Mouse (Mus musculus): ENCODE data around the gene Drosha. TPM values are rescaled to one million over a fixed set of nuclear protein-coding genes. Genes with fewer than 3 reads are reported as not detected.
"Not testable (repeated sequence)": the region's sequence is repeated elsewhere in the genome, so short reads cannot be mapped to it uniquely, and the experiment has no call there.

Gene Drosha
- polyA plus RNA-seq, 1 experiment: 14.4 TPM

DNA sequence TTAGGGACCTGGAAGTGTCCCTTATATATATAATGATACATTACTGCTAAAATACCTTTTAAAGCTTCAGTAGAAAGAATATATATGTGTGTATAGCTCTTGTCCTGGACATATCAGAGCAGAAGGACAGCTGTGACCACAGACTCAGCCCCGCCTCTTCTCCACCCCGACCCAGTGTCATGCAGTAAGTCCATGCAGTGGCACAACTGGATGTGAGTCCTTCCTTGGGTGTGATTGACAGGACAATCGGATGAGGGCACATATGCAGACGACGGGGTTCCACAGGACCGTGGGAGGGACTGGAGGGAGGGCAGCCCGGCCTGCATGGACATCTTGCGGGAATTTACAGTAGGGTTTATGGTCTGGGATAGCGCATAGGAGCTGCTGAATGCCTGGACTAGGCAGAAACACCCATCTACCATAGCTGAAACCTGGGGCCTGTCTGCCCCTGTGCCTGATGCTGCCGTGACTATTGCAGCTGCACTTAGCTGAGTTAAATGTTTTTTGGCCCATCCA, 111.7 kb downstream of the Drosha start:
- Histone ChIP-seq H3K27me3 (ENCODE audit: control insufficient read depth, insufficient read depth, low read length) (no peaks in the 10 kb centered on the region), H3K27ac (ENCODE audit: control insufficient read depth, insufficient read depth, low read depth, low read length) (no peak overlapping the region)
- TF ChIP-seq CTCF (IDR thresholded peaks at IDR 0.05; ENCODE audit: control insufficient read depth, insufficient read depth, insufficient replicate concordance, low read depth, low read length) (no peak), POLR2A (IDR thresholded peaks at IDR 0.05; ENCODE audit: control insufficient read depth, low read depth, low read length) (no peak)

DNA sequence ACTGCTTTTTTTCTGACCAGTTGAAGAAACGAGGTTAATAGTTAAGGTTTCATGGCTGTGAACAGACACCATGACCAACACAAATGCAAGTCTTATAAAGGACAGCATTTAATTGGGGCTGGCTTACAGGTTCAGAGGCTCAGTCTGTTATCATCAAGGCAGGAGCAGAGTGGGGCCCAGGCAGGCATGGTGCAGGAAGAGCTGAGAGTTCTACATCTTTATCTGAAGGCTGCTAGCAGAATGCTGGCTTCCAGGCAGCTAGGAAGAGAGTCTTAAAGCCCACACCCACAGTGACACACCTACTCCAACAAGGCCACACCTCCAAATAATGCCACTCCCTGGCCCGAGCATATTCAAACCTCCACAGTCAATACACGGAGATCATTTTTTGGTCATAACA, 112.7 kb downstream of the Drosha start:
- not testable (repeated sequence) for H3K4me3 ChIP-seq (ENCODE audit: control insufficient read depth, low read depth, low read length); H3K4me1 ChIP-seq (ENCODE audit: control insufficient read depth, insufficient read depth, low read length); H3K27me3 ChIP-seq (ENCODE audit: control insufficient read depth, insufficient read depth, low read length); H3K27ac ChIP-seq (ENCODE audit: control insufficient read depth, insufficient read depth, low read depth, low read length); H3K36me3 ChIP-seq (ENCODE audit: control insufficient read depth, insufficient read depth, low read length)

More for the DNA sequence above, 111.7 kb downstream of the Drosha start:
- H3K4me3 ChIP-seq (ENCODE audit: control insufficient read depth, low read depth, low read length): no peak overlapping the region
- H3K4me1 ChIP-seq (ENCODE audit: control insufficient read depth, insufficient read depth, low read length): no peaks in the 10 kb centered on the region
- H3K36me3 ChIP-seq (ENCODE audit: control insufficient read depth, insufficient read depth, low read length): no peaks in the 10 kb centered on the region

DNA sequence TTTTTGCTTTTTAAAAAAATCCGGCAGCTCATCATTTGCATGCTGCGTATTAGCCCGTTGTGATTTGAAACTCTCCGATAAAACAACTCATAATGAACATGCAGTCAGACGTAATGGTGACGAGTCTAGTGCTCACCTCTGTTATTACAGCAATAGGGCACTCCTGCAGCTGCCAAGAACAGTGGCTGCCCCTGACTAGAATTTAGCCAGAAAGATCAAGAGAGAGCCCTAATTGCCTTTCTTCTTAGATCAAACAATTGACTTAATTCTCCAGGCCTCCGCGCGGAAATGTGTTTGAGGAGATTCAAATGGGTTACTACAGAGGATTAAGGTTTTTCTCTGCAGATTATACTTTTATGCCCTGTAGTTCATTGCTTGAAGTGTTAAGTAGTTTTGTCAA, 116.5 kb downstream of the Drosha start:
- no peaks in the 10 kb centered on the region for H3K27me3 ChIP-seq (ENCODE audit: control insufficient read depth, insufficient read depth, low read length)
- TF ChIP-seq POLR2A (IDR thresholded peaks at IDR 0.05; ENCODE audit: control insufficient read depth, low read depth, low read length): no peak
- TF ChIP-seq CTCF (IDR thresholded peaks at IDR 0.05; ENCODE audit: control insufficient read depth, insufficient read depth, insufficient replicate concordance, low read depth, low read length): no peak
- no peaks in the 10 kb centered on the region for H3K4me1 ChIP-seq (ENCODE audit: control insufficient read depth, insufficient read depth, low read length)
- H3K36me3 ChIP-seq (ENCODE audit: control insufficient read depth, insufficient read depth, low read length): no peaks in the 10 kb centered on the region
- no peak overlapping the region for H3K4me3 ChIP-seq (ENCODE audit: control insufficient read depth, low read depth, low read length)
- no peak overlapping the region for H3K27ac ChIP-seq (ENCODE audit: control insufficient read depth, insufficient read depth, low read depth, low read length)

DNA sequence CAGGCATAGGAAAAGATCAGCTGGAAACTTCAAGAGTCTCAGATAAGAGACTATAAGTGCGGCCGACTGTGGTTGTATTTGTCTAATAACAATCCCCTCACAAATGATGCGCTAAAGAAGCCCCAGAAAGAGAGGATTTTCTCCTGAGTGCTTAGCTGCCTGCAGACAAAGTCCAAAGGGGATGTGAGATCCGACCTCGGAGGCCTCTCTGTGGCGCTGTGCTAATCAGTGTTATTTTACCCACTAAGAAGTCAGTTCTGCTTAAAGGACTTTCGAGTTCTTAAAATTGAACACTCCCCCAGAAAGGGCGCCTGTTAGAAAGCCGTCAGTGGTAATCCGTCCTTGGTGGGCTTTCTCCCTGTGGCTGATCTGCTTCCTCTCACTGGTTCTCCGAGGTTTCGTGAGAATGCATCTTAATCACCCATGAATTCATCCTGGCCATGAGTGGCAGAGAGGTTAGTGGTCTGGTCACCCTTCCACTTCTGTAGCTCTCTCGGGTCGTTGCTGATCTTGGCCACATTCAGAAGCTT, 117.1 kb downstream of the Drosha start:
- Histone ChIP-seq H3K4me1 (ENCODE audit: control insufficient read depth, insufficient read depth, low read length) (no peaks in the 10 kb centered on the region), H3K27ac (ENCODE audit: control insufficient read depth, insufficient read depth, low read depth, low read length) (no peak overlapping the region), H3K4me3 (ENCODE audit: control insufficient read depth, low read depth, low read length) (no peak overlapping the region), H3K36me3 (ENCODE audit: control insufficient read depth, insufficient read depth, low read length) (no peaks in the 10 kb centered on the region), H3K27me3 (ENCODE audit: control insufficient read depth, insufficient read depth, low read length) (no peaks in the 10 kb centered on the region)
- TF ChIP-seq POLR2A (IDR thresholded peaks at IDR 0.05; ENCODE audit: control insufficient read depth, low read depth, low read length) (no peak), CTCF (IDR thresholded peaks at IDR 0.05; ENCODE audit: control insufficient read depth, insufficient read depth, insufficient replicate concordance, low read depth, low read length) (no peak)

DNA sequence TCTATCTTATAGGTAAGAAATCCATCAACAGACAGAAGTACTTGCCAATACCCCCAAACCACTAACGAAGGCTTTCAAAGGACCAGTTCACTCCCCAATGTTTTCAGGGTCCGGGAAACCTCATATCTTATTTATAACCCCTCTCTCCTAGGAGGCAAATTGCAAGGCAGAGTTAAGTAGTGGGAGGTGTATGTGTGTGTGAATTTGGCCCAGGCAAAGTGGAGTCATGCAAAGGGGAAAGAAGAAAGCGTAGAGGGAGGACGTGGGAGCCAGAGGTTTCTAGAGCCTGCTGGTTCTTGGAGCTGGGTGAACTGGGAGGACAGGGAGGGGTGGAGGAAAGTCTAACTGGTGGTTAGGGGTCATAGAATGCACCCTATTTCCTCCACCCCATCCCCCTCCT, 117.8 kb downstream of the Drosha start:
- H3K27me3 ChIP-seq (ENCODE audit: control insufficient read depth, insufficient read depth, low read length): no peaks in the 10 kb centered on the region
- no peaks in the 10 kb centered on the region for H3K4me1 ChIP-seq (ENCODE audit: control insufficient read depth, insufficient read depth, low read length)
- H3K27ac ChIP-seq (ENCODE audit: control insufficient read depth, insufficient read depth, low read depth, low read length): no peak overlapping the region
- H3K36me3 ChIP-seq (ENCODE audit: control insufficient read depth, insufficient read depth, low read length): no peaks in the 10 kb centered on the region
- no peak overlapping the region for H3K4me3 ChIP-seq (ENCODE audit: control insufficient read depth, low read depth, low read length)
- TF ChIP-seq POLR2A (IDR thresholded peaks at IDR 0.05; ENCODE audit: control insufficient read depth, low read depth, low read length): no peak
- no peak for TF ChIP-seq CTCF (IDR thresholded peaks at IDR 0.05; ENCODE audit: control insufficient read depth, insufficient read depth, insufficient replicate concordance, low read depth, low read length)

DNA sequence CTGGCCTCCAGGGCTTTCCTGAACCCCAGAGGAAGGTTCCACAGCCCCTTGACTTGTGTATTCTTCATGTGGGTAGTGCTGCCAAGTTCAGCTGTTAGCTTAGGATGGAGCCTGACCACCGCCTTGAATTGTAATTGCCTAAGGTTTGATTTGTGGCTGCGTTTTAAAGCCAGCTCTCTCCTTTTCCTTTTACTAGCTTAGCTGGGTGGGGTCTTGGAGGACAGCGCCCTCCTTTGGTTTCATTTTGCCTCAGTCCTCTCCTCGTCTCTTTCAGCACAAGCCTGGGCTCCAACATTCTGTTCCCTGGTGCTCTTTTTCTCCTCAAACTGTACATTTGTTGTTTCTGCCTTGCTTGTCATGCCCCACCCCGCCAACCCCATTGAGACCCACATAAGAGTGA, 133.4 kb downstream of the Drosha start:
- Histone ChIP-seq H3K36me3 (ENCODE audit: control insufficient read depth, insufficient read depth, low read length) (no peaks in the 10 kb centered on the region), H3K4me1 (ENCODE audit: control insufficient read depth, insufficient read depth, low read length) (no peaks in the 10 kb centered on the region), H3K27ac (ENCODE audit: control insufficient read depth, insufficient read depth, low read depth, low read length) (no peak overlapping the region), H3K4me3 (ENCODE audit: control insufficient read depth, low read depth, low read length) (no peak overlapping the region), H3K27me3 (ENCODE audit: control insufficient read depth, insufficient read depth, low read length) (no peaks in the 10 kb centered on the region)
- no peak for TF ChIP-seq CTCF (IDR thresholded peaks at IDR 0.05; ENCODE audit: control insufficient read depth, insufficient read depth, insufficient replicate concordance, low read depth, low read length)
- no peak for TF ChIP-seq POLR2A (IDR thresholded peaks at IDR 0.05; ENCODE audit: control insufficient read depth, low read depth, low read length)

DNA sequence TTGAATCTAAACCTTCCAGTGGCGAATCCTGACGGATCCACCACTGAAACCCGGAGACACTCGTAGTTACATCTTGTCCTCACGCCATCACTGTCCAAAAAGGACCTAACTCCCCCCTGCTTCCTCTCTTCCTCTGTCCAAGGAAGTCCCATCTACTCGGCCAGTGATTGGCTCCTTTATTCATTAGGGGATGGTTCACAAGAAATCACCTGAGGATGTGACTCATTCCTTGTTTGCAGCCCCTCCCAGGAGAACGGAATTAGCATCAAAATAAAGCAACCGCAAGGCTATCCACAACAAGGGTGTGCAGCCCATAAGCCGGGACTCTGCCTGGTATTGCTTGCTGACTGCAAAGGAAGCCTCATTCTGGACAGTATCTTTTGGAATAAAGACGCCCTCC, 137.6 kb downstream of the Drosha start:
- Histone ChIP-seq H3K4me1 (ENCODE audit: control insufficient read depth, insufficient read depth, low read length) (no peaks in the 10 kb centered on the region), H3K4me3 (ENCODE audit: control insufficient read depth, low read depth, low read length) (no peak overlapping the region), H3K27ac (ENCODE audit: control insufficient read depth, insufficient read depth, low read depth, low read length) (no peak overlapping the region), H3K36me3 (ENCODE audit: control insufficient read depth, insufficient read depth, low read length) (no peaks in the 10 kb centered on the region), H3K27me3 (ENCODE audit: control insufficient read depth, insufficient read depth, low read length) (no peaks in the 10 kb centered on the region)
- TF ChIP-seq POLR2A (IDR thresholded peaks at IDR 0.05; ENCODE audit: control insufficient read depth, low read depth, low read length): no peak
- TF ChIP-seq CTCF (IDR thresholded peaks at IDR 0.05; ENCODE audit: control insufficient read depth, insufficient read depth, insufficient replicate concordance, low read depth, low read length): no peak

DNA sequence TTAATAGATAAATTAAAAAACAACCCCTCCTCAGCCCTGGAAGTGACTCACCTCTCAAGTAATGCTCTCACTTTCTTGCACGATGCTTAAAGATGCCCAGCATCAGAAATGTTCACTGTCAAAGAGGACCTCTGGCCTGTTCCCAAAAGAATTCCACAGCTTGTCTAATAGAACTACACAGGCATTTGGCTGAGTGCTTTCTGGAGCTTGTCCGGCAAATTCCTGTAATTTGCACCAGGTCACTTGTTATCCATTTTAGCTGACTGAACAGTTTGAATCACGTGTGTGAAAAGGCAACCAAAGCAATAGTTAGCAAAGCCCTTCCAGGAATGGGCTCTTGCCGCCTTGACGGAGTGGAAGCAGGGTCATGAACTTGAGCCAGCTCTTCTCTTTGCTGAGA, 140.6 kb downstream of the Drosha start:
- Histone ChIP-seq H3K27ac (ENCODE audit: control insufficient read depth, insufficient read depth, low read depth, low read length) (no peak overlapping the region), H3K36me3 (ENCODE audit: control insufficient read depth, insufficient read depth, low read length) (no peaks in the 10 kb centered on the region), H3K4me3 (ENCODE audit: control insufficient read depth, low read depth, low read length) (no peak overlapping the region), H3K4me1 (ENCODE audit: control insufficient read depth, insufficient read depth, low read length) (no peaks in the 10 kb centered on the region), H3K27me3 (ENCODE audit: control insufficient read depth, insufficient read depth, low read length) (no peaks in the 10 kb centered on the region)
- TF ChIP-seq POLR2A (IDR thresholded peaks at IDR 0.05; ENCODE audit: control insufficient read depth, low read depth, low read length) (no peak), CTCF (IDR thresholded peaks at IDR 0.05; ENCODE audit: control insufficient read depth, insufficient read depth, insufficient replicate concordance, low read depth, low read length) (no peak)

Measured in testis, adult 2 months (tissue).